Mouse (Mus musculus): ENCODE results near the gene Rab24.

Rab24 gene

GRCm38 (mm10) chr13:55328641-55329040, 6.9 kb upstream of the Rab24 start:
- no peak for DNase-seq (ENCODE audit: low read depth)

GRCm38 (mm10) chr13:55328171-55328570, 6.4 kb upstream of the Rab24 start:
- no peak for DNase-seq (ENCODE audit: low read depth)

DNA sequence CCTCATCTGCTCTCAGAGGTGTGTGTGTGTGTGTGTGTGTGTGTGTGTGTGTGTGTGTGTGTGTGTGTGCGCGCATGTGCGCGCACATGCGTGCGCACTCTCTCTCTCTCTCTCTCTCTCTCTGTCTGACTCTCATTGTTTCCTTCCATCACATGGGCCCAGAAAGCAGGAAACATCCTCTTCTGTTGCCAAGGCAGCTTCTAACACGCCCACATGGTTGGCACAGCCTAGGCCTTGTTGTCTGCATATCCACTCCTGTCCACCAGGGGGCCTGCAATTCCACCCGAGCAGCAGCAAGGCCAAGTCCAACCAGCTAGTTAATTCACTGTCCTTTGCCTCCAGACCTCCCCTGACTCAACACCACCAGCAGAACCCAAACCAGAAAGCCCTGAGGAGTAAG, 5.9 kb upstream of the Rab24 start:
- DNase-seq (ENCODE audit: low read depth) = peak; percentile 85

- no peak for DNase-seq (ENCODE audit: low read depth)
Measured at GRCm38 (mm10) chr13:55327169-55327568, 5.4 kb upstream of the Rab24 start.

DNA sequence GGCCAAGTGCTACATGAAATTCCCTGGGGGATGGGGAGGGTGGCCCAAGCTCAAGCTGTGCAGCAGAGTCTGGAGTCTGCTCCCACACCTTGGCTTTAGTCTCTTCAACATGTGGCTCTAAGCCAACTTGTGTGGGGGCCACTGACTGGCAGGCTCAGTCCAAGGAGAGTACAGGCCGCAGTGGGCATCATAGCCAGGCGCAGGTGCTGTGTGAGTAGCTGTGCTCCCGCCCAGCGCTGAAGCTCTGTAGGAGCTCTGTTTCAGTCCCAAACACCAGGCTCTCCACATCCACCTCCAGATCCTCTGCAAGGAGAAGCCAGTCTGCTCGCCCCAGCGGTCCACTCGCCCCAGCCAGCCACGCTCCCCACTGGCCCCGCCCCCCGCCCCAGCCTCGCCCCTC, 3.9 kb upstream of the Rab24 start:
- no peak for DNase-seq (ENCODE audit: low read depth)

- DNase-seq (ENCODE audit: low read depth) = no peak
Measured at GRCm38 (mm10) chr13:55322130-55322825, 532 bp upstream of the Rab24 start.

DNA sequence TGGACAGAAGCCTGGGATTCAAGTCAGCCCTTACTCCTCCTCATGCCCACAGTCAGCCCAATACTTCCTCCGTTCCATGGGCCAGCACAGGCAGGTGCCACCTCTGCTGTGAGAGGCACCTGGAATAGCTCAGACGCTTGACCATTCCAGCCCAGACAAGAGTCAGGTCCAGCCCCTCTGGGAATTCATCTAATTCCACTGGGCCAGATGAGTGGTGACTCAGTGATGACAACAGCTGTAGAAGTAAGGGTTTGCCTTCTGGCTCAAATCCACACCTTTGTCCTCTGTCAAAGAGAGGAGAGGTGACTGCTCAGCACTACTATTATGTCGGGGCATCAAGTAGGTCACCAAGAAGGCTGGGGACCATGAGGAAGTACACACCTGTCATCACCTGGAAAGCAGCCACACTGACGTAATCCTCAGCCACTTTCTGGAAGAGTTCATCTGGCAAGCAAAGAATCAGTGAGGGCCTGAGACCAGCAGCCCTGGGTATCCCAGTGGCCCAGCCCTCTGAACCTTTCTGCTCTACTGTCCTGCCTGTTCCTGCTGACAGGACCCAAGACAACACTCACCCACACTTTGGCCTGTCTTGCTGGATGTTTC, 1.7 kb downstream of the Rab24 start, which contains the start of gene Prelid1:
Gene Prelid1, plus strand, starts transcription at position 570 of the 603 bp plus-strand sequence.
- no peak for DNase-seq (ENCODE audit: low read depth)

- DNase-seq (ENCODE audit: low read depth) = no peak
Measured at GRCm38 (mm10) chr13:55318351-55318750, 3.4 kb downstream of the Rab24 start.

- no peak for DNase-seq (ENCODE audit: low read depth)
Measured at GRCm38 (mm10) chr13:55314891-55315412, 6.8 kb downstream of the Rab24 start.

GRCm38 (mm10) chr13:55313051-55313450, 8.7 kb downstream of the Rab24 start:
- no peak for DNase-seq (ENCODE audit: low read depth)

GRCm38 (mm10) chr13:55312028-55312630, 9.6 kb downstream of the Rab24 start:
- no peak for DNase-seq (ENCODE audit: low read depth)

- DNase-seq (ENCODE audit: low read depth) = no peak
Measured at GRCm38 (mm10) chr13:55300913-55301312, 20.8 kb downstream of the Rab24 start.

GRCm38 (mm10) chr13:55296760-55297159, 25.0 kb downstream of the Rab24 start:
- DNase-seq (ENCODE audit: low read depth) = no peak

DNA sequence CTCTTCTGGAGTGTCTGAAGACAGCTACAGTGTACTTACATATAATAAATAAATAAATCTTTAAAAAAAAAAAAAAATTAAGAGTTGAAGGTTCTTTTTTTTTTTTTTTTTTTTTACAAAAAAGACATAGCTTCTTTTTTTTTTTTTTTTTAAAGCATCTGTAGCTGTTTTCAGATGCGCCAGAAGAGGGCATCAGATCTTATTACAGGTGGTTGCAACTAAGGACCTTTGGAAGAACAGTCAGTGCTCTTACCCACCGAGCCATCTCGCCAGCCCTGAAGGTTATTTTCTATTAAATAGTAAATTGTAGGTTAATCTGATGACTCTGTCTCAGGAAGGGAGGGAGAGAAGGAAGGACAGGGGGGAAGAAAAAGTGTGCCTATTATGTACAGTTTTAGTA, 32.9 kb downstream of the Rab24 start:
- no peak for DNase-seq (ENCODE audit: low read depth)

- no peak for DNase-seq (ENCODE audit: low read depth)
Measured at GRCm38 (mm10) chr13:55277646-55278045, 44.1 kb downstream of the Rab24 start.

- no peak for DNase-seq (ENCODE audit: low read depth)
Measured at GRCm38 (mm10) chr13:55277203-55277602, 44.5 kb downstream of the Rab24 start.

Measured in c-Kit-positive CD71-negative TER-119-negative erythroid progenitor cells, embryonic 14.5 days (primary cell).